Mouse (Mus musculus) lung, embryonic 16.5 days (tissue): ENCODE results near the gene Cnot3. TPM values are rescaled to one million over a fixed set of nuclear protein-coding genes. Genes with fewer than 3 reads are reported as not detected.

Experiments used
- ATAC-seq: fragments of 200-750 bp; cut with Nextera tagmentation; 2 replicates; pipeline ENCODE4 v1.8.0; 2017; ENCODE audit warnings: low read depth, mild to moderate bottlenecking, moderate library complexity
- H3K27ac ChIP-seq: fragments of 300-500 bp; sonication (generic); 2 replicates; pipeline ENCODE4 v1.5.1; 2014; ENCODE audit warnings: mild to moderate bottlenecking, control low read depth, low read length
- H3K27me3 ChIP-seq: fragments of 300-500 bp; sonication (generic); 2 replicates; pipeline ENCODE4 v1.6.1; 2014; ENCODE audit warnings: low read depth, low read length, mixed read lengths; ENCODE audit not compliant: control insufficient read depth, insufficient read depth
- H3K36me3 ChIP-seq: fragments of 300-500 bp; sonication (generic); 2 replicates; pipeline ENCODE4 v1.6.1; 2014; ENCODE audit warnings: low read length; ENCODE audit not compliant: control insufficient read depth, insufficient read depth
- H3K4me1 ChIP-seq: fragments of 300-500 bp; sonication (generic); replicated peaks from 2 replicates; pipeline ENCODE4 v1.6.1; 2014; ENCODE audit warnings: low read length, mixed read lengths; ENCODE audit not compliant: control insufficient read depth, insufficient read depth
- H3K4me2 ChIP-seq: fragments of 300-500 bp; sonication (generic); 2 replicates; pipeline ENCODE4 v1.6.1; 2014; ENCODE audit warnings: low read depth, low read length, control low read depth
- H3K4me3 ChIP-seq: fragments of 300-500 bp; sonication (generic); 2 replicates; pipeline ENCODE4 v1.5.1; 2014; ENCODE audit warnings: mild to moderate bottlenecking, low read length, control low read depth
- H3K9ac ChIP-seq: fragments of 300-500 bp; sonication (generic); 2 replicates; pipeline ENCODE4 v1.6.1; 2014; ENCODE audit warnings: low read length, control low read depth
- H3K9me3 ChIP-seq: fragments of 300-500 bp; sonication (generic); 2 replicates; pipeline ENCODE4 v1.6.1; 2016; ENCODE audit warnings: low read length; ENCODE audit not compliant: control insufficient read depth
- WGBS: fragments of 180-500 bp; shearing (Covaris S2); extraction: QIAGEN DNeasy Blood & Tissue Kit; methylation state at CpG from one replicate; pipeline ENCODE4 v1.1.7; 2014; 5-methylcytosine and 5-hydroxymethylcytosine counted together
- polyA plus RNA-seq: library from polyadenylated mRNA; unstranded; fragments of >200 nt; fragmentation: Nextera tagmentation; extraction: Ambion mirVana; gene quantifications from 2 replicates; pipeline ENCODE4 v1.2.1, GENCODE M21; 2015

The Cnot3 gene
- polyA plus RNA-seq, 1 experiment from 2014 or later = 66.3 TPM

- no peak for ATAC-seq
- Histone ChIP-seq H3K36me3 (peaks cover 5% of the 10 kb centered on the region; the same call in 1 of the 2 replicates), H3K9me3 (no peaks in the 10 kb centered on the region), H3K9ac (peak overlapping the region; percentile 49; the same call in 1 of the 2 replicates), H3K4me2 (peak overlapping the region; percentile 38), H3K27ac (no peak overlapping the region), H3K4me3 (peak overlapping the region; percentile 24; the same call in 1 of the 2 replicates), H3K27me3 (no peaks in the 10 kb centered on the region), H3K4me1 (peaks cover 10% of the 10 kb centered on the region)
- WGBS = 15% methylated on average over 14 of the region's 14 CpGs
Observed at GRCm38 (mm10) chr7:3666921-3667391, 21.9 kb downstream of the Cnot3 start.

- H3K27ac ChIP-seq = no peak overlapping the region
- H3K27me3 ChIP-seq = no peaks in the 10 kb centered on the region
- H3K4me2 ChIP-seq = no peak overlapping the region
- ATAC-seq = peak; percentile 82
- no peaks in the 10 kb centered on the region for H3K36me3 ChIP-seq
- no peak overlapping the region for H3K4me3 ChIP-seq
- H3K9me3 ChIP-seq = no peaks in the 10 kb centered on the region
- 68% methylated on average over 10 of the region's 10 CpGs for WGBS
- H3K9ac ChIP-seq = no peak overlapping the region
- no peaks in the 10 kb centered on the region for H3K4me1 ChIP-seq
Observed at GRCm38 (mm10) chr7:3674507-3675227, 29.6 kb downstream of the Cnot3 start.

DNA sequence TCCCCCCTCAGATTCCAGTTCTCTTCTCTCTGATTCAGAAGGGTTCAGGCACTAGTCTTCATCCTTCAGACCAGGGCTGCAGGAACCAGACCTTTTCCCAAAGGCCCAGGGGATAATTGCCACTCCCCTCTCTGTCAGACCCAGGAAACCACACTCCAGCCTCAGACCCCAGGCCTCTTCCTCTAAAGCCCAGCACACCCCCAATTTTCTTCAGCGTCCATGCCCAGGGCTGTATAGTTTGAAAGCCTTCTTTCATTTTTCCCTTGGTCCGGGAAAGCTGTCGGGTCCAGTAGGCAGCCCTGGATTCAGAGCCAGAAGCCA, 30.1 kb downstream of the Cnot3 start:
- Histone ChIP-seq H3K9ac (no peak overlapping the region), H3K36me3 (0 out of 2 replicates have a peak, but pooled peaks cover 1% of the 10 kb centered on the region), H3K4me1 (no peaks in the 10 kb centered on the region), H3K9me3 (no peaks in the 10 kb centered on the region), H3K4me2 (no peak overlapping the region), H3K27ac (no peak overlapping the region), H3K27me3 (no peaks in the 10 kb centered on the region), H3K4me3 (no peak overlapping the region)
- no peak for ATAC-seq
- 72% methylated on average over 3 of the region's 3 CpGs for WGBS

- WGBS = 76% methylated on average over 12 of the region's 12 CpGs
- H3K4me1 ChIP-seq = no peaks in the 10 kb centered on the region
- H3K27ac ChIP-seq = peak overlapping the region; percentile 17; the same call in 1 of the 2 replicates
- peak overlapping the region; percentile 41 for H3K4me2 ChIP-seq
- no peaks in the 10 kb centered on the region for H3K9me3 ChIP-seq
- no peaks in the 10 kb centered on the region for H3K27me3 ChIP-seq
- peak overlapping the region; percentile 63 for H3K9ac ChIP-seq
- H3K4me3 ChIP-seq = peak overlapping the region; percentile 44
- ATAC-seq = no peak
- H3K36me3 ChIP-seq = 0 out of 2 replicates have a peak, but pooled peaks cover 3% of the 10 kb centered on the region
Observed at GRCm38 (mm10) chr7:3676371-3676770, 31.3 kb downstream of the Cnot3 start.

DNA sequence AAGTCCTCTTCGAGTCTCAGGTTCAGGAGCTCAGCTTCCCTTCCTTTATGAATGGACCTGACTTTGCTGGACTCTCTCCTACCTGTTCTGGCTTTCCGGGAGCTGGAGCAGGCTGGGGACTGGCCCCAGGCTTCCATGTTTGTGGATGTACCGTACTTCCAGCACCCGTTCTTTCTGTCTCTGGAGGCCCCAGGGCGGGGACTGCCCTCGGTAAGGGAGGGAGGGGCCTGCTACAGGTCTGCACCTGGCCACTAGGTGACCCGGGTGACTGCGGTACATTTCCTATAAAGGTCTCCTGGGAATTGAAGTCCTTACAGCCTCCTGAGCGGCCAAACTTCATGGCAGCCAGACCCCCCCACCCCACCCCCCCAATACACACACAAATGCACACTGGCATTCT, 32.3 kb downstream of the Cnot3 start, which contains the start of gene Tmc4:
Gene Tmc4 (minus strand): TSS at position 212 of the 400 bp plus-strand sequence.
- peak within 1 kb of the TSS; percentile 44 for H3K4me3 ChIP-seq
- peak within 1 kb of the TSS; percentile 17; the same call in 1 of the 2 replicates for H3K27ac ChIP-seq
- peak within 1 kb of the TSS; percentile 41 for H3K4me2 ChIP-seq
- no peaks in the 10 kb centered on the region for H3K9me3 ChIP-seq
- WGBS = 42% methylated on average over 9 of the region's 9 CpGs
- H3K9ac ChIP-seq = peak within 1 kb of the TSS; percentile 63
- H3K36me3 ChIP-seq = 0 out of 2 replicates have a peak, but pooled peaks cover 3% of the 10 kb centered on the region
- H3K4me1 ChIP-seq = no peaks in the 10 kb centered on the region
- no peaks in the 10 kb centered on the region for H3K27me3 ChIP-seq
- ATAC-seq = peak; percentile 83

DNA sequence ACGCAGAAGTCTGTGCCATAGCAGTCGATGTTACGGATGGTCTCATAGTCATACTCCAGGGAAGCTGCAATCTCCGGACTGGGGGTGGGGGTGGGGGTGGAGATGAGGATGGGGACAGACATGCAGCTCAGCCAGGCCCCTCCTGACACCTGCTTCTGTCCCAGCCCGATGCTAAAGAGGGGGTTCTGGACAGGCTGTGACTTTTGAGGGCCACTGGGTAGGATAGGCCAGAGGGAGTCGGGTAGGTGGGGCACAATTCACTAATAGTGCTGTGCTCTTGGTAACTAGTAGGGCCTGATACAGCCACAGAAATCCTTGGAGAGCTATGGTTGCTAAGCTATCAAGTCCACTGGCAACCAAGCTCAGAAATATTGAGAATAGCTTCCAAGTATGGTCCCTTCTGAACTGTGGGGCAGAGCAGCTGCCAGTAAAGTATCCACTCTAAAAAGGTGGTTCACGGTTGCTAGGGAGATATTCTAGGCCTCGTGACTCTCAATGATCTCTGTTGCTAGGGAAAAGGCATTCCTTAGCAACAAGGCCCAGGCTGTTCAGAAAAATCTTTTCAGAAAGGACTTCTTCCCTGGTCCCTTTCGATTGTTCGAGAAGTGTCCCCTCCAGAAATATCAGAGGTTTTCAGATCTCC, 39.0 kb downstream of the Cnot3 start:
- no peak overlapping the region for H3K4me3 ChIP-seq
- no peak overlapping the region for H3K27ac ChIP-seq
- peak; percentile 69 for ATAC-seq
- H3K4me2 ChIP-seq = no peak overlapping the region
- WGBS = 69% methylated on average over 10 of the region's 10 CpGs
- no peaks in the 10 kb centered on the region for H3K27me3 ChIP-seq
- H3K4me1 ChIP-seq = no peaks in the 10 kb centered on the region
- peaks cover 15% of the 10 kb centered on the region for H3K36me3 ChIP-seq
- no peak overlapping the region for H3K9ac ChIP-seq
- no peaks in the 10 kb centered on the region for H3K9me3 ChIP-seq

GRCm38 (mm10) chr7:3684698-3685097, 39.6 kb downstream of the Cnot3 start:
- no peak overlapping the region for H3K9ac ChIP-seq
- H3K9me3 ChIP-seq = no peaks in the 10 kb centered on the region
- no peaks in the 10 kb centered on the region for H3K27me3 ChIP-seq
- H3K4me2 ChIP-seq = no peak overlapping the region
- no peak overlapping the region for H3K4me3 ChIP-seq
- no peaks in the 10 kb centered on the region for H3K4me1 ChIP-seq
- WGBS = 87% methylated on average over 8 of the region's 8 CpGs
- no peak for ATAC-seq
- H3K36me3 ChIP-seq = peaks cover 15% of the 10 kb centered on the region
- no peak overlapping the region for H3K27ac ChIP-seq

GRCm38 (mm10) chr7:3685400-3686187, 40.5 kb downstream of the Cnot3 start:
- Histone ChIP-seq H3K9me3 (no peaks in the 10 kb centered on the region), H3K9ac (no peak overlapping the region), H3K4me2 (no peak overlapping the region), H3K27ac (no peak overlapping the region), H3K4me3 (no peak overlapping the region), H3K36me3 (peaks cover 12% of the 10 kb centered on the region), H3K4me1 (no peaks in the 10 kb centered on the region), H3K27me3 (no peaks in the 10 kb centered on the region)
- WGBS = 84% methylated on average over 31 of the region's 31 CpGs
- ATAC-seq = no peak

GRCm38 (mm10) chr7:3691919-3692318, 46.9 kb downstream of the Cnot3 start:
- Histone ChIP-seq H3K27ac (peak overlapping the region; percentile 98; the same call in 1 of the 2 replicates), H3K9me3 (no peaks in the 10 kb centered on the region), H3K9ac (peak overlapping the region; percentile 96), H3K4me1 (peaks cover 17% of the 10 kb centered on the region), H3K4me2 (peak overlapping the region; percentile 85), H3K36me3 (peaks cover 10% of the 10 kb centered on the region), H3K27me3 (no peaks in the 10 kb centered on the region), H3K4me3 (peak overlapping the region; percentile 83)
- ATAC-seq = no peak
- 26% methylated on average over 3 of the region's 3 CpGs for WGBS
